Mouse (Mus musculus) testis, adult 2 months (tissue): Measurements from ENCODE around the gene Zbtb21. TPM values are rescaled to one million over a fixed set of nuclear protein-coding genes. Genes with fewer than 3 reads are reported as not detected.
"Not testable (repeated sequence)": the region's sequence is repeated elsewhere in the genome, so short reads cannot be mapped to it uniquely, and the experiment has no call there.

Experiments
- H3K27ac ChIP-seq: fragments of 200-500 bp; 2 replicates; pipeline ENCODE4 v1.5.1; 2012; ENCODE audit warnings: low read depth, low read length; ENCODE audit not compliant: control insufficient read depth, insufficient read depth
- H3K27me3 ChIP-seq: fragments of 200-500 bp; 2 replicates; pipeline ENCODE4 v1.6.1; 2012; ENCODE audit warnings: mild to moderate bottlenecking, low read length, moderate library complexity; ENCODE audit not compliant: control insufficient read depth, insufficient read depth
- H3K36me3 ChIP-seq: fragments of 200-500 bp; 2 replicates; pipeline ENCODE4 v1.6.1; 2012; ENCODE audit warnings: mild to moderate bottlenecking, low read length; ENCODE audit not compliant: control insufficient read depth, insufficient read depth
- H3K4me1 ChIP-seq: fragments of 200-500 bp; 2 replicates; pipeline ENCODE4 v1.6.1; 2012; ENCODE audit warnings: low read length; ENCODE audit not compliant: control insufficient read depth, insufficient read depth
- H3K4me3 ChIP-seq: fragments of 200-500 bp; 2 replicates; pipeline ENCODE4 v1.5.1; 2012; ENCODE audit warnings: low read depth, mild to moderate bottlenecking, low read length, moderate library complexity, mixed read lengths; ENCODE audit not compliant: control insufficient read depth
- CTCF ChIP-seq: fragments of 200-500 bp; IDR thresholded peaks from 2 replicates; pipeline ENCODE4 v1.5.1; 2012; ENCODE audit warnings: low read depth, mild to moderate bottlenecking, inconsistent platforms, low read length, moderate library complexity; ENCODE audit not compliant: control insufficient read depth, insufficient read depth, insufficient replicate concordance
- POLR2A ChIP-seq: fragments of 200-500 bp; IDR thresholded peaks from 2 replicates; pipeline ENCODE4 v1.6.1; 2012; ENCODE audit warnings: low read depth, mild to moderate bottlenecking, inconsistent platforms, low read length, moderate library complexity; ENCODE audit not compliant: control insufficient read depth
- polyA plus RNA-seq: library from polyadenylated mRNA; depleted of rRNA; stranded (reverse); fragments of >200 nt; gene quantifications from 2 replicates; pipeline ENCODE4 v1.2.3, GENCODE M21; 2012

Zbtb21 gene
- polyA plus RNA-seq, 1 experiment, result 11.4 TPM

- H3K4me1 ChIP-seq, result peaks cover 3% of the 10 kb centered on the region
- peaks cover under 1% of the 10 kb centered on the region; the same call in 1 of the 2 replicates for H3K36me3 ChIP-seq
- H3K27ac ChIP-seq, result no peak overlapping the region
- TF ChIP-seq CTCF (no peak), POLR2A (no peak)
- H3K4me3 ChIP-seq, result no peak overlapping the region
- H3K27me3 ChIP-seq, result no peaks in the 10 kb centered on the region
These were observed 4.8 kb downstream of the Zbtb21 start for GRCm38 (mm10) chr16:97957626-97958025.

GRCm38 (mm10) chr16:97956011-97956410, 6.4 kb downstream of the Zbtb21 start:
- peaks cover 2% of the 10 kb centered on the region; the same call in 1 of the 2 replicates for H3K36me3 ChIP-seq
- no peak for TF ChIP-seq CTCF
- no peak for TF ChIP-seq POLR2A

GRCm38 (mm10) chr16:97953300-97953699, 9.1 kb downstream of the Zbtb21 start:
- Histone ChIP-seq H3K36me3 (peaks cover 4% of the 10 kb centered on the region; the same call in 1 of the 2 replicates), H3K4me1 (no peaks in the 10 kb centered on the region)
- TF ChIP-seq CTCF (no peak), POLR2A (no peak)

More at GRCm38 (mm10) chr16:97956011-97956410, 6.4 kb downstream of the Zbtb21 start:
- no peak overlapping the region for H3K4me3 ChIP-seq
- H3K4me1 ChIP-seq, result no peaks in the 10 kb centered on the region; the same call in 1 of the 2 replicates
- H3K27ac ChIP-seq, result no peak overlapping the region
- no peaks in the 10 kb centered on the region for H3K27me3 ChIP-seq

GRCm38 (mm10) chr16:97952801-97953200, 9.6 kb downstream of the Zbtb21 start:
- peaks cover 4% of the 10 kb centered on the region; the same call in 1 of the 2 replicates for H3K36me3 ChIP-seq
- H3K4me3 ChIP-seq, result no peak overlapping the region
- H3K27ac ChIP-seq, result no peak overlapping the region
- no peaks in the 10 kb centered on the region for H3K4me1 ChIP-seq
- H3K27me3 ChIP-seq, result no peaks in the 10 kb centered on the region
- no peak for TF ChIP-seq POLR2A
- no peak for TF ChIP-seq CTCF

More at GRCm38 (mm10) chr16:97953300-97953699, 9.1 kb downstream of the Zbtb21 start:
- H3K27ac ChIP-seq, result no peak overlapping the region
- no peaks in the 10 kb centered on the region for H3K27me3 ChIP-seq
- H3K4me3 ChIP-seq, result no peak overlapping the region

- no peak overlapping the region for H3K4me3 ChIP-seq
- H3K4me1 ChIP-seq, result no peaks in the 10 kb centered on the region
- peaks cover 4% of the 10 kb centered on the region; the same call in 1 of the 2 replicates for H3K36me3 ChIP-seq
- TF ChIP-seq POLR2A (no peak), CTCF (no peak)
- no peaks in the 10 kb centered on the region for H3K27me3 ChIP-seq
- H3K27ac ChIP-seq, result no peak overlapping the region
These were observed 10.1 kb downstream of the Zbtb21 start for GRCm38 (mm10) chr16:97952371-97952770.

GRCm38 (mm10) chr16:97950061-97950460, 12.4 kb downstream of the Zbtb21 start:
- Histone ChIP-seq H3K4me1 (no peaks in the 10 kb centered on the region), H3K36me3 (peaks cover 4% of the 10 kb centered on the region; the same call in 1 of the 2 replicates), H3K27ac (no peak overlapping the region), H3K27me3 (no peaks in the 10 kb centered on the region), H3K4me3 (no peak overlapping the region)
- no peak for TF ChIP-seq CTCF
- no peak for TF ChIP-seq POLR2A

GRCm38 (mm10) chr16:97948836-97949235, 13.6 kb downstream of the Zbtb21 start:
- TF ChIP-seq CTCF (no peak), POLR2A (no peak)
- Histone ChIP-seq H3K27me3 (no peaks in the 10 kb centered on the region), H3K4me1 (no peaks in the 10 kb centered on the region), H3K36me3 (peaks cover 4% of the 10 kb centered on the region; the same call in 1 of the 2 replicates), H3K4me3 (no peak overlapping the region), H3K27ac (no peak overlapping the region)

GRCm38 (mm10) chr16:97946993-97947392, 15.4 kb downstream of the Zbtb21 start:
- not testable (repeated sequence) for H3K4me3 ChIP-seq, H3K36me3 ChIP-seq, H3K27ac ChIP-seq, H3K27me3 ChIP-seq, H3K4me1 ChIP-seq

GRCm38 (mm10) chr16:97941844-97942243, 20.6 kb downstream of the Zbtb21 start:
- no peak overlapping the region for H3K27ac ChIP-seq
- no peaks in the 10 kb centered on the region for H3K4me1 ChIP-seq
- TF ChIP-seq CTCF (no peak), POLR2A (no peak)
- no peaks in the 10 kb centered on the region for H3K27me3 ChIP-seq
- no peaks in the 10 kb centered on the region for H3K36me3 ChIP-seq
- H3K4me3 ChIP-seq, result no peak overlapping the region
